Mouse (Mus musculus): ENCODE data around the gene Malsu1. TPM values are rescaled to one million over a fixed set of nuclear protein-coding genes. Genes with fewer than 3 reads are reported as not detected.

Gene Malsu1
- polyA plus RNA-seq, 1 experiment, result 33.2 TPM

DNA sequence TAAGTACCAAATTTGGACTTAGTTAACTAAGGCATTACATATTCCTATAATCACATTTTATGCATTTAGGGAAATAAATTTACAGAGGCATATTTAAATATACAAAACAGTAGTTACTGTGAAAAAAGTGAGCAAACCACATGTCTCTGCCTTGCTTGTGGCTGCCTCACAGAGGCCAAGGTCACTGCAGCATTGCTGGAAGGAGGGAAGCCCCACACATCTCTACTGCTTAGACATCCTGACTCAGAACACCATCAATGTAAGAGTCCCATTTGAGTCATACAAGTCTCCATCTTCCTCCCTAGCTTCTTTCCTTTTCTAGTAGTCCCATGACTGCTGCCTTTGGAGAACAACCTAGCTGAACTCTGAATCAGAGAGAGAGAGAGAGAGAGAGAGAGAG, 56.7 kb downstream of the Malsu1 start:
- Histone ChIP-seq H3K4me1 (ENCODE audit: control insufficient read depth, insufficient read depth, low read length) (0 out of 2 replicates have a peak, but pooled peaks cover 2% of the 10 kb centered on the region), H3K27ac (ENCODE audit: insufficient read depth, low read depth, low read length) (no peak overlapping the region), H3K4me3 (ENCODE audit: insufficient read depth, low read length) (no peak overlapping the region)
- TF ChIP-seq CTCF (IDR thresholded peaks at IDR 0.05; ENCODE audit: low read depth, low read length) (no peak), POLR2A (IDR thresholded peaks at IDR 0.05; ENCODE audit: borderline replicate concordance, low read depth, low read length) (no peak)

DNA sequence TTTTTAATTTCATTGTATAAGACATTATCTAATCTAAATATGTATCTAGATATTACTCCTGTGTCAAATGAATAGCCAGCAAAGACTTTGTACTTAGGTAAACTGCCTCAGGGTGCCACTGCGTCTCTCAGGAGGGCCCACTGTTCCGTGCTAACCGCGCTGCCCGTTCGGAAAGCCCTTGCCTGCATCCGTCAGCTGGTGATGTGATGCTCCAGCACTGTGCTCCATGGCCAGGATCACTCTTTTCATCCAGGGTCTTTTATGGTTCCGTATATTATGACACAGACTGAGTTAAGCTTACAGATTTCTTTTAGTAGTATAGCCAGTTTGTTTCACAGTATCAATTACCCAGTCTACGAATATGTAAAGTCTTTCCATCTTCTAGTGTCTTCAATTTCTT, 58.3 kb downstream of the Malsu1 start:
- no peak overlapping the region for H3K27ac ChIP-seq (ENCODE audit: insufficient read depth, low read depth, low read length)
- TF ChIP-seq CTCF (IDR thresholded peaks at IDR 0.05; ENCODE audit: low read depth, low read length) (no peak), POLR2A (IDR thresholded peaks at IDR 0.05; ENCODE audit: borderline replicate concordance, low read depth, low read length) (no peak)
- peaks cover 7% of the 10 kb centered on the region for H3K4me1 ChIP-seq (ENCODE audit: control insufficient read depth, insufficient read depth, low read length)
- no peak overlapping the region for H3K4me3 ChIP-seq (ENCODE audit: insufficient read depth, low read length)

DNA sequence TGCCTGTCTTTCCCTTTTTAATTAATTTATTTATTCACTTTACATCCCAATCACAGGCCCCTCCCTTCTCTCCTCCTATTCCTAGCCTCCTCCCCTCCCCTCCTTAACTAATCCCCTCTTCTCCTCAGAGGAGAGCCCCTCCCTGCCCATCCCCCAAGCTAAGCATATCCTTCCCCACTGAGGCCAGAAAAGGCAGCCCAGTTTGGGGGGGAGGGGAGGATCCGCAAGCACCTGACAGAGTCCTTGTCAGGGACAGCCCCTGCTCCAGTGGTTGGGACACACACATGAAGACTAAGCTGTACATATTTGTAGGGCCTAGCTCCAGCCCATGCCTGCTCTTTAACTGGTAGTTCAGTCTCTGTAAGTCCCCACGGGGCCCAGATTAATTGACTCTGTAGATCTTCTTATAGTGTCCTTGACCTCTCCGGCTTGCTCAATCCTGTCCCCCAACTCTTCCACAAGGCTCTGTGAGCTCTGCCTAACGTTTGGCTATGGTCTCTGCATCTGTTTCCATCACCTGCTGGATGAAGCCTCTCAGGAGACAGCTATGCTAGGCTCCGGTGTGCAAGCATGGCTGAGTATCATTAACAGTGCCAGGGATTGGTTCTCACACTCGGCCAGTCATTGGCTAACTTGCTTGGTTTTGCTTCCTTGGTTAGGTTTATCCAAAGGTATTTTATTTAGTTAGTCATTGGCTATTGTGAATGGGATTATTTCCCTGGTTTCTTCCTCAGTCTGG, 58.9 kb downstream of the Malsu1 start:
- peaks cover 7% of the 10 kb centered on the region for H3K4me1 ChIP-seq (ENCODE audit: control insufficient read depth, insufficient read depth, low read length)
- H3K27ac ChIP-seq (ENCODE audit: insufficient read depth, low read depth, low read length), result no peak overlapping the region
- H3K4me3 ChIP-seq (ENCODE audit: insufficient read depth, low read length), result no peak overlapping the region
- TF ChIP-seq POLR2A (IDR thresholded peaks at IDR 0.05; ENCODE audit: borderline replicate concordance, low read depth, low read length) (no peak), CTCF (IDR thresholded peaks at IDR 0.05; ENCODE audit: low read depth, low read length) (no peak)

Other genes with a start within 250 kb of the Malsu1 start
- gene Tmem176a, start 232.9 kb upstream of the Malsu1 start, polyA plus RNA-seq (2012; ENCODE audit: insufficient read depth, insufficient read length, missing spikeins), result 376 and 481 TPM in 2 replicates
- 992 and 1,024 TPM in 2 replicates for gene Tmem176b, start 232.3 kb upstream of the Malsu1 start, polyA plus RNA-seq (2012; ENCODE audit: insufficient read depth, insufficient read length, missing spikeins)
- not detected in 2 replicates for gene Aoc1, start 200.9 kb upstream of the Malsu1 start, polyA plus RNA-seq (2012; ENCODE audit: insufficient read depth, insufficient read length, missing spikeins)
- not detected in 2 replicates for gene 1600015I10Rik, start 143.9 kb upstream of the Malsu1 start, polyA plus RNA-seq (2012; ENCODE audit: insufficient read depth, insufficient read length, missing spikeins)
- not detected in 2 replicates for gene Doxl2, start 98.8 kb upstream of the Malsu1 start, polyA plus RNA-seq (2012; ENCODE audit: insufficient read depth, insufficient read length, missing spikeins)
- gene Svs1, start 86.9 kb upstream of the Malsu1 start, polyA plus RNA-seq (2012; ENCODE audit: insufficient read depth, insufficient read length, missing spikeins), result not detected in 2 replicates
- gene Gpnmb, start 37.2 kb upstream of the Malsu1 start, polyA plus RNA-seq (2012; ENCODE audit: insufficient read depth, insufficient read length, missing spikeins), result 3,378 and 3,910 TPM in 2 replicates
- gene Igf2bp3, start 141.2 kb downstream of the Malsu1 start, polyA plus RNA-seq (2012; ENCODE audit: insufficient read depth, insufficient read length, missing spikeins), result 0.68 and 0.79 TPM in 2 replicates
- 94.2 and 103 TPM in 2 replicates for gene Tra2a, start 190.2 kb downstream of the Malsu1 start, polyA plus RNA-seq (2012; ENCODE audit: insufficient read depth, insufficient read length, missing spikeins)
- 6.4 and 7.0 TPM in 2 replicates for gene Ccdc126, start 245.5 kb downstream of the Malsu1 start, polyA plus RNA-seq (2012; ENCODE audit: insufficient read depth, insufficient read length, missing spikeins)